Mouse (Mus musculus): Measurements from ENCODE around the gene Fzd7.
"Not testable (repeated sequence)": the region's sequence is repeated elsewhere in the genome, so short reads cannot be mapped to it uniquely, and the experiment has no call there.

Gene Fzd7

GRCm38 (mm10) chr1:59482331-59482695, at the start of gene Fzd7:
Gene Fzd7 (plus strand): TSS chr1:59482424.
- DNase-seq = no peak

GRCm38 (mm10) chr1:59433296-59433695, 48.9 kb upstream of the Fzd7 start:
- DNase-seq = no peak

GRCm38 (mm10) chr1:59434071-59434470, 48.2 kb upstream of the Fzd7 start:
- no peak for DNase-seq

- DNase-seq = no peak
Measured at GRCm38 (mm10) chr1:59435270-59435669, 47.0 kb upstream of the Fzd7 start.

DNA sequence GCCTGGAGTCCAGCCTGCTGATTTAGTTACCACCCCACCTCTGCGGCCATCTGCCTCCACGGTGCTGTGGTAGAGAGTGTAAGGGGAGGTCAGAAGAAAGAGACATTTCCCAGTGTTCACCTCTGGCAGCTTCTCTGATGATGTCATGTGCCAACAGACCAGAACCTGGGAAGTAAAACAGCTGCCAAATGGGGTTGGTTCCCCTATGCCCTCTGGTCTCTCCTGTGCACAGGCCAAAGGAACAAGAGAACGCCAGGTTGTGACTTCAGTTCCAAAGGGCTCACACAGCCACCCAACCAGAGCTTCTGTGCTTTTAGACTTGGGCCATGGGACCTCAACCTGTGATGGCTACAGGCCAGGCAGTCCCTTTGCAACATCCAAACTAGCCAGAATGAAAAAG, 45.9 kb upstream of the Fzd7 start:
- no peak for DNase-seq

GRCm38 (mm10) chr1:59437927-59438326, 44.3 kb upstream of the Fzd7 start:
- no peak for DNase-seq

DNA sequence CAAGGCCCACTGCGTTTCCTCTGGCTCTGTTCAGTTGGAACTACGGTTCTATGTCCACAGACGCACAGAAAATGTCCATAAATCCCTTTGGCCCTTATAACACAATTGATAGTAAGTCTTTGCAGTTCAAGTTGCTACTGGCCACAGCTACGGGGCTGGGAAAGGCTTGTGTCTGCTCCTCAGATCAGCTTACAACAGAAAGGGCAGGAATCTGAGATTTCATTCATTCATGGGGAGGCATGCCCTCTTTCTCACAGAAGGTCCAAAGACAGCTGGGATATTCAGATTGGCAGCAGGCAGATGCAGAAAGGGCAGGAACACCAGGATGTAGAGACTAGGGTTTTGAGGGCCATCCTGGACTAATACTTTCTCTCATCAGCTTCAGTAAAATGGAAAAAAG, 43.9 kb upstream of the Fzd7 start:
- no peak for DNase-seq

- DNase-seq = no peak
Measured at GRCm38 (mm10) chr1:59439252-59439651, 43.0 kb upstream of the Fzd7 start.

- no peak for DNase-seq
Measured at GRCm38 (mm10) chr1:59439941-59440340, 42.3 kb upstream of the Fzd7 start.

DNA sequence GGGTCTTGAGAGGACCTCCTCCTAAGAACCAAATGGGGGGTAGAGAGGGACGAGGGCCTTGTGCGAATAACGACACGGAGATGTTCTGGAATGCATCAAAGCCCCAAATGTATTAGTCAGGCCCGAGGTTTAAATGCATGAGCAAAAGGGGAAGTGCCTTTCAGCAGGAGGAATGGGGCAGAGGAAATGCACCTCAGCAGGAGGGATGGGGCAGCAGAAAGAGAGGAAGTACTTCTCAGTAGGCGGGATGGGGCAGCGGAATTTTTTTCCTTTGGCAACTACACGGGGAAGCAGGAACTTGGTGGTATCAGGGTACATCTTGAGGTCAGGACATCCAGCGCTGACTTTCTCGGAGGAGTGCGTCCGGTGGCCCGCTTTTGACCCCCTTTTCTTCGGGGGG, 39.5 kb upstream of the Fzd7 start:
- DNase-seq = not testable (repeated sequence)

GRCm38 (mm10) chr1:59444127-59444660, 38.0 kb upstream of the Fzd7 start:
- DNase-seq = no peak

DNA sequence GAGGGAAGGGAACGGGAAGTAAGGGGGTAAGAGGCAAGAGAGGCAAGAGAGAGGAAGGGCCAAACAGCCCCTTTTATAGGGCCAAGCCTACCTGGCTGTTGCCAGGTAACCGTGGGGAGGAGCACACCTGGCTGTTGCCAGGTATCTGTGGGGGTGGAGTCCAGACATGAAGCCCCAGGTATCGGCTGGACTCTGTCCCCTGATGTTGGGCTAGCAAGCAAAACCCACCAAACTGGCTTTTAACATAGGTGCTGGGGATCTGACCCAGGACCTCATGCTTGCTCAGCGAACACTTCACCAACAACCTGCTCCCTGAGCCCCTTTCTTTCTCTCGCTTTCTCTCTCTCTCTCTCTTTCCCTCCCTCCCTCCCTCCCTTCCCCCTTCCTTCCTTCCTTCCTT, 37.0 kb upstream of the Fzd7 start:
- no peak for DNase-seq

GRCm38 (mm10) chr1:59448497-59449270, 33.5 kb upstream of the Fzd7 start:
- DNase-seq = no peak

DNA sequence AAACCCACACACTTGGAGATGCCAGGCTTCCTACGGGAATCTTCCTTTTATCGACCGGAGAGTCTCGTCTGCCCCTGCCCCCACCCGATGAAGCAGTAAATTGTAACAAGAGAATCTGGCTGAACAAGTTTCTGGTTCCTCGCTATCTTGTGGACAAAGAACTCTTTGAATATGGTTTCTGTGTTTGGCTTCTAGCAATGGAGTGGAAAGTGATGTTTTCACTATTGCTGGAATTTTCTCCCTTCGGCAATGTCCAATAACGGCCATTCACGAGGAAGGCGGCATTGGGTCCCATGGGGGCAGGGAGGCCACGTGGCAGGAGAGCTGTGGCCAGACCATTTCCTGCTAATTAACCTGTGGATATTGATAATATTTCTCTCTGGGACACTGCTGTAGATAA, 32.8 kb upstream of the Fzd7 start:
- DNase-seq = no peak

DNA sequence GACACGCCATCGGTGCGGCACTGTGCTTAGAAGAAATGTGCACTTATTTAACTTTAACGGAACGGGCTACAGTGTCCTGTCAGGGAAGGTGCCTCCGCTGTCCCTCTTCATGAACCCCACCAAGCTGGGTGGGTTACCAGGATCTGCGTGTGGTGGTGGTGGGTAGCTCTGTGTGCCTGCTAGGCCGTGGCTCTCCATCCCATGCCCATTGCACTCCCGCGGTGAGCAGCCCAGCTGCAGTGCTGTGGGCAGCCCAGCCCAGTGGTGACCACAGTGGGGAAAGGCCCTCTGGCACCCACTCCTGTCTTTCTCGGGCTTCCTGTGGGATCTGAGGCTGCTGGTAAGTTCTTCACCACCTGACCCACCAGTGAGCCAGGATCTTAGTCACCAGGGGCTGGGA, 31.3 kb upstream of the Fzd7 start:
- no peak for DNase-seq

DNA sequence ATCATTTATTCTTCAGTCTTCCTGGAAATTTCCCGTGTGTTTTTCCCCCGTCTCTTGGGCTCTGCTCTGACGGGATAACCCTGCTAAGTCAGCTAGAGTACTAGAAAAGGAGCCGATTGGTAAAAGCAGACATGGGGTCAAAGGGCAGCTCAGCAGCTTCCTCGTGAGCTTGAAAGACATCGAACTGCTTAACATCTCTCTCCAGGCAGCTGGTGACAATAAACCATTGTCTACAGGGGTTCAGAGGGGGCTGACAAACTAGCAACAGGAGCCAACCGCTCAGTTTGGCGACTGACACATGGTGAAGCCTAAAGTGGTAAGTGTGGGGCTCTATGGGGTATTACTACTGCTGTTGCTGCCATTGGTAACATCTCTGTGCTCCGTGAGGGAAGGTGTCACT, 30.6 kb upstream of the Fzd7 start:
- no peak for DNase-seq

- no peak for DNase-seq
Measured at GRCm38 (mm10) chr1:59456825-59457224, 25.4 kb upstream of the Fzd7 start.

- DNase-seq = no peak
Measured at GRCm38 (mm10) chr1:59457873-59458272, 24.4 kb upstream of the Fzd7 start.

DNA sequence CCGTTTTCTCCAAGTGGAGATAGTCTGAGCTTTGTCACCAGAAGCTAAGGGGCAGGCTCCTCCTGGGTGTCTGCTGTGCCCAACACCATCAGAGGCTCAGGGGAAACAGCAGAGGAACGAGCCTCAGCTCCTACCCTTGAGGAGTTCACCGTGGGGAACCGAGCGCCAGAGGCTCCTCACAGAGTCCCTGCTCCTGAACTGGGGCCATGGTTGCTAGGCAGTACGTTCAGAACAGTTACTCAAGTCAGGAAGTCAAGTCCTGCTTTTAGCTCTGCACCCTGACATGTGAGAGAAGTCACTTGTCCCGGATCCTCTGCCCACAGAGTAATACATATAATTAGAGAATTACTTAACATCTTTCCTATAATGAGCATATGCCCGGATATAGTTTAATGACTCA, 23.3 kb upstream of the Fzd7 start:
- DNase-seq = no peak

DNA sequence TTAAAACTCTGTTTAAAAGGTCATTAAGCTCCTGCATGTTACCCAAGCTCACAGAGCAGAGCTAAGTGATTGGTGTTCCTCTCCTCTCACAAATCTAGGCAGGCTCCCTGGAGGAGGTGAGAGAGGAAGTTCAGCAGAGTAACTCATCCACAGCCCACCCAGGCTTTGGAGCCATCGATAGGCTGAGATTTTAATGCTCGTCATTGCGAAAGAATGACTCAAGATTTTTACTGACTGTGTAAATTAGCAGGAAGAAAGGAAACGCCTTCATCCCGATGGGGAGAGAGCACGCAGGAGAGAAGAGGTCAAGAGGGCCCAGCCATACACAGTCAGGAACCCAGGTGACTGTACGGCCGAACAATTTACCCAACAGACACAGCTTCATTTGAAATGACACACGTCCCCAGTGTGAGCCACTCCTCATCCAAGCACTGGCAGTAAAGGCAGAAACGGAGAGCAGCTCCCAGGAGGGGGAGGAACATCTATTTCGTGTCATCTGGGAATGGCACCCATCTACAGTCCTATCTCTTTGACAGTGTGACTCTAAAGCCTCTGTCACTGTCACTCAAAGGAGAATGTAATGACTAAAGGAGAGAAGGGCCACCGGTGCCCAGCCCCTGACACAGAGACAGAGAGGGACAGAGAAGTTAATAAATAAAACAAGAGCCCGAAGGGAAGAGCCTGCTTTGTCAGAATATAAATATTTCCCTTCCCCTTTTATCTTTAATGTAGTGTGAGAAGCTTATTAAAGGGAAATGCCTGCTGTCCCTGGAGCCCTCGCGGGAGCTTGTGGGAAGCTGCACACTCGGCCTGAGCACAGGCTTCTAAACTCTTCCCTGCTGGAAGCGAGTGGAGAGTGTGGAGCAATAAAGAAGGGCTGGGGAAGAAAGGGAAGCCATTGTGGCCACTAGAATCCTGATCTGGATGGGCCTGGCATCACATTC, 17.3 kb upstream of the Fzd7 start:
- no peak for DNase-seq

DNA sequence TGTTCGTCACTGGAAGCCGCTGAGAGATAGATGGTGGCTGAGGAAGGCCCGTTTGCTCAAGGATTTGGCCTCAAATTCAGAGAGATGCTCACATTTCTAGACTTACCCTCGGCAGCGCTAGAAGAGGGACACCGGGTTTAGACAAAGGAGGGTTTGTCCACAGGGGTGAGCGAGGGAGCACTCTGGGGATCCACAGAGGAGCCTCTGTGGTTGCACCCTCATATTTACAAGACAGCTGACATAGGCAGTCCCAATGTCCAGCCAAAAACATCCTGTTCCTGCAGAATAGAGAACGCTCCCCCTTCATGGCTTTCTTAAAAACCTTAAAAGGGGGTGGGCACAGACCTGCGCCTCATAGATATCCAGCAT, 16.6 kb upstream of the Fzd7 start:
- DNase-seq = no peak

- DNase-seq = no peak
Measured at GRCm38 (mm10) chr1:59469170-59469569, 13.1 kb upstream of the Fzd7 start.

- no peak for DNase-seq
Measured at GRCm38 (mm10) chr1:59470766-59471165, 11.5 kb upstream of the Fzd7 start.
